Mouse (Mus musculus) cerebellum, postnatal 4 days (tissue): Measurements from ENCODE around the gene Polr2c.
"Not testable (repeated sequence)": the region's sequence is repeated elsewhere in the genome, so short reads cannot be mapped to it uniquely, and the experiment has no call there.

Source experiments
- DNase-seq, 2 experiments: peaks; one replicate each; pipeline ENCODE4 v3.0.0; 2022; ENCODE audit warnings: low spot score in 2 of 2, mixed read lengths in 1 of 2

The Polr2c gene

DNA sequence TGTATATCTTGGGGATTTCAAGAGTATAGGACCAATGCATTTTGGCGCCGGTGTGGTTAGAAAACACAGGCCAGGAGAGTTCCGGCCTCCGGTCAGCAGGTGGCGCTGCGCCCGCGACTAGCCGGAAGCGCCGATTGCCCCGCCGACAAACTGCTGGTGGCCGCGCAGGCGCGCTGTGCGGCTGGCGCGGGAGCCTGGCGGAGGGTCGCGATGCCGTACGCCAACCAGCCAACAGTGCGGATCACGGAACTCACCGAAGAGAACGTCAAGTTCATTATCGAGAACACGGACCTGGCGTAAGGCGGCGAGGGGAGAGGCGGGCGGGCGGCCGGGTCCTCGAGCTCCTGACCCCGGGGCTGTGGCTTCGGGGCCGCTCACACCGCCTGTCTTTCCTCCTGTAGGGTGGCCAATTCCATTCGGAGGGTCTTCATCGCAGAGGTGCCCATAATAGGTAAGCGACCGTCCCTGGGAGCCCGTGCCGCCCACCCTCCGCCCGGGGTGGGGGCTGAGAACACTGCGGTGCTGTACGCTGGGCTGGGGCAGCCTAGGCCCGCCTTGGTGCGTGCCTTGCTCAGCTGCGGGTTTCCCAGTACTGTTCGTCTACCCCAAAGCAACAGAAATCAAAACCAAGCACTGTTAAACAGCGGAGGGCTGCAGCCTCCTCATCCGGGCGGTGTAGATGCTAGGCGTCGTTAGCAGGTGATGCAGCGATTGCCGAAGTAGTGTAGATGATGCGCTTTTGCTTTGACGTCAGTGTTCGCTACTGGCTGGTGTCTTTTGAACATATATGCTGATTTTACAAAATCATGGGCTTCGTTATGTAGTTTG lies at the start of gene Polr2c:
TSS of gene Polr2c (plus strand) at position 105 of the 828 bp plus-strand sequence.
- peak; percentile 93 to 95 for DNase-seq

DNA sequence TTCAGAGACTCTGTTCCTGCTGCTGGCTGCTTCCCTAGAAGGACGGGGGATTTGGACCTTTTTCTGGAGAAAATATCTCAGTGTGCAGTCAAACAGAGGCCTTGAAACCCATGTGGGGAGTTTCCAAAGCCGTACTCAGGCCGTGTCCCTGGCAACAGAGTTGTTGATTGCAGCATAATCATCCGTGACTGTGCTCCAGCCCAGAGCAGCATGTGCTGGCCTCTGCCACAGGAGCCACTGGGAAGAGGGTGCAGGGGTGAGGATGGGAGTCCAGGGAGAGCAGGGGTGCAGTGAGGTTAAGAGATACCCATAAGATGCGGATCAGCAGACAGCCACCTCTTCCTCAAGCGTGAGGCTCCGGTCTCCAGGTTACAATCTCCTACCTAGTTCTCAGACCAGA lies 49.7 kb upstream of the Polr2c start:
- no peak for DNase-seq

DNA sequence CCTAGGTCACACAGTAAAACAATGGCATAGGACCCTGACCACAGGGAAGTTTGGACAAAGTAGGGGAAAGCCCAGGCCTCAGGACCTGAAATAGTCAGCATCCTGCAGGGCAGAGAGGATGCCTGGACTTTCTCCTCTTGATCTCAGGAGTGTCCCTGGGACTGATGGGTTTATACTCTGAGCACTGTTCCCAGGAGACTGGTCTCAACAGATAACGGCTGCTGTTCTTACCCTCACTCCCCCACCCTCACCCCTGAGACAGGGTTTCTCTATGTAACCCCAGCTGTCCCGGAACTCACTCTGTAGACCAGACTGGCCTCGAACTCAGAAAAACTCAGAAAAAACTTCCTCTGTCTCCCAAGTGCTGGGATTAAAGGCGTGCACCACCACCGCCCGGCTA lies 48.9 kb upstream of the Polr2c start:
- DNase-seq = no peak

DNA sequence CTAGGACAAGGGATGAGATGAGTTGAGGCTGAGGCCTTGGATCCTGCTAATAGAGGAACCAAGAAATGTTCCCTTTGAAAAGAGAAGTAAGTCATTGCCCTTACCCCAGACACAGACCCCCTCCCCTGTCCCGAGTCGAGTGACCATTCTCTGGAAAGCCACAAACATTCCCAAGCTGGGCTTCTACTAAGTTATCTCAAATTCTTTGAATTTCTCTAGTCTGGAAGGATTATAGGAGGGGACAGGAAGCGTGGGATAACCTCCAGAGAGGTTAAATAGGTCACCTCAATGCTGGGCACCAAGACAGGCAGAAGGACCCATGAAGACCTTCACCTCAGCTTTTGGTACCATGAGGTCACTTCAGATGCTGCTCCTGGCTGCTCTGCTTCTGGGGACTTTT lies 47.1 kb upstream of the Polr2c start, which contains the start of gene Ccl17:
TSS of gene Ccl17 (plus strand) at position 301 of the 400 bp plus-strand sequence.
- DNase-seq = no peak

DNA sequence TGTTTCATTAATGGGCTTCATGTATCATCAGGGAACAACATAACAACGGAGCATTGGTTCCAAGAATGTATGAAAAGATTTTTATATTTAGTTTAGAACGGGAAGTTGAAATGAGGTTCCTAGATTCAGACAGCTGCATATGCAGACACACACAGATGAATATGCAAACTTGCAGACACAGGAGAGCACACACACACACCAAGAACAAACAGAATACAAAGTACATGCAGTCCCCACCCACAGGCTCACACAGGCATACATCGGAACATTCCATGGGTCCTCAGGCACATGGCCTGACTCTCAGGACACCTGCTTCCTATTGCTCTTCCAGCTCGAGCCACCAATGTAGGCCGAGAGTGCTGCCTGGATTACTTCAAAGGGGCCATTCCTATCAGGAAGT lies 46.4 kb upstream of the Polr2c start:
- DNase-seq = no peak

DNA sequence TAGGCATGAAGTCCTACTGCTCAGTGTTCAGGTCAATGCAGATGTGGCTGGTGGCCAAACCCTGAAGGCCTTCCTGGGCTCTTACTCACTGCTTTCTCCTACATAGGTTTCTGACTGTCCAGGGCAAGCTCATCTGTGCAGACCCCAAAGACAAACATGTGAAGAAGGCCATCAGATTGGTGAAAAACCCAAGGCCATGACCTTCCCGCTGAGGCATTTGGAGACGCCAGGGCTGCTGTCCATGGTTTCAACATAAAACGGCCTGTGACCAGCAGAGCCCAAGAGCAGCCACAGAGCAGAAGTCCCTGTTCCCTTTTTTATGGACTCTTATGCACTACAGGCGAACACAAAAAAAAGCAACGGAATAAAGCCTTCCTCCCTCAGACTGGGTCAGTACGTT lies 45.6 kb upstream of the Polr2c start:
- DNase-seq = no peak

DNA sequence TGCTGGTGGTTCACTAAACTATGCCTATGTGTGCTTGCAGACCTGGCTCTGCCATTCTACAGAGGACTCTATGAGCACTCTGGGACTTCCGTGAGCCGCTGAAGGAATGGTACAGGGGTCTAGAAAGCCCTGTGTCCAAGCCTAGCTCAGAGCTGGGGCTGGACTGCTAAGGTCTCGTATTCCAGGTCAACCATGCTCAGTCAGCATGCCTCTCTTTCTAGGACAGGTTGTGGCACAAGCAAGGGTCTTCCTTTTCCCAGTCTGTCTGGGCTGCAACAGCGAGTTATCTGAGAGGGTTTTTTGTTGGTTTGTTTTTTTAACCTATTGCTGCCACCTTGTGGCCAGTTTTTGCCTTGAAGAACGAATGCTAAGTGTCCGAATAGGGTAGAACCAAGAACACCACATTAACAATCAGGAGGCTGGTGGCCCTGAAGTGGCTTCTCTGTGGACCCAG lies 44.6 kb upstream of the Polr2c start:
- DNase-seq = peak; percentile 83 to 87

DNA sequence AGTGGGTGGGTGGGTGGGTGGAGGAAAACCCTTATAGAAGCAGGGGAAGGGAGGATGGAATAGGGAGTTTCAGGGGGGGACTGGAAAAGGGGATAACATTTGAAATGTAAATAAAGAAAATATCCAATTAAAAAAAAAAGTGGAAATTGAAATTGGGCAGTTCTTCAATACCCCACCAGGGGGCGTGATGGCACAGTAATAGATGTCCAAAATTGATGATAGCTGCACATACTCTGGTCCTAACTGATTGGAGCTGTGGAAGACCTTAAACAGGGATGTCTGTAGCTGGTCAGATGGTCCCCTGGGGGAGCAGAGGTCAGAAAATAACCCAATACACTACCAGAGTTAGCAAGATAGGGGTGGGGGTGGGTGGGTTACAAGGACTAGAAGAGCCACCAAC lies 42.7 kb upstream of the Polr2c start:
- peak in 1 of 2 experiments; percentile 26 for DNase-seq

DNA sequence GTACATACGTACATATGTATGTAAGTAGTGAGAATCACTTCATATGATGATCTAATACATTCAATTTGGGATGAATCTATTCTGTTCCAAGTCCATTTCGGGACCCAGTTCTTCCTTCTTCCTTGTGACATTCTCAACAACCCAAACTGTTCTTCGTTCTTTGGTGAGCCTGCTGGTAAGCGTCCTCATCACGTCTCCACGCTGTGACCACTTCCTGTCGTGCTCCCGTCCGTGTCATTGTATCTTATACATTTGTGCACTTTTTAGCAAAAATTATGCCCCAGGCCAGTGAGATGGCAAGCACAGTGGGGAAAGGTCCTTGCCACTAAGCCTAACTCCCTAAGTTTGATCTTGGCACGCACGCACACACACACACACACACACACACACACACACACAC lies 39.3 kb upstream of the Polr2c start:
- DNase-seq = no peak

DNA sequence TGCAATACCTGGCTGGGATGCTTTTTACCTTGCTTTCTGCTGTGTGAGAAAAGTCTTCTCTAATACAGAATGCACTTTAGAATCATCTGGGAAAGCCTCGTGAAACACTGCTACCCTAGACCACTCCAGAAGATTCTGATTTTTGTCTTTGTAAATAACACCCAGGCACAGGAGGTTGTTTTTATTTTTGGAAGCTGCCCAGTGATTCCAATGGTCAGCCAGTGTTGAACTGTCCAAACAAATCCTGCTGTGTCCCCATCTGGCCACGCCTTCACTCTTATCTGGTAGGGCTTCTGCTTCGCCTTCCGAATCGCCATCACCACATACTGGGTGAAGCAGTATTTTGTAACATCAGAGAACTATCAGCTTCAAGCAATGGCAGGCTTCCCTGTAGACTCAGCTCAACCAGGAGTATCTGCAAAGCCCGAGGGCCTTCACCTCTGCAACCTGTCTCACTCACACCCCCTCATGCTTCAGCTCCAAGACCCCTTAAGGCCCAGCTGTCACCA lies 37.5 kb upstream of the Polr2c start:
- DNase-seq = no peak

DNA sequence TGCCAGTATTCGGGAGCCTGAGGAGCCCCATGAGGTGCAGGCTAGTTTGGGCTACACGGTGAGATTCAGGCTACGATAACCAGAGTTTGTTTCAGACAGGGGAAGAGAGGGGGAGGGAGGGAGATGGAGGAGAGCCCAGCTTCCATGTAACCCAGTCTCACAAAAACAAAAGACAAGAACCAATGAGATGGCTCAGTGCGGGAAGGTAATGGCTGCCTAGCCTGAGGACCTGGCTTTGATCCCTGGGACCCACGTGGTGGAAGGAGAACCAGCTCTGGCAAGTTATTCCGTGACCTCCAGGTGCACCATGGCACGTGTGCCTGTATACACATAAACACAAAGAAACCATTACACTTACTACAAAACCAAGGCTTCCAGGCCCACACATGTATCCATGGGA lies 36.7 kb upstream of the Polr2c start:
- no peak for DNase-seq

DNA sequence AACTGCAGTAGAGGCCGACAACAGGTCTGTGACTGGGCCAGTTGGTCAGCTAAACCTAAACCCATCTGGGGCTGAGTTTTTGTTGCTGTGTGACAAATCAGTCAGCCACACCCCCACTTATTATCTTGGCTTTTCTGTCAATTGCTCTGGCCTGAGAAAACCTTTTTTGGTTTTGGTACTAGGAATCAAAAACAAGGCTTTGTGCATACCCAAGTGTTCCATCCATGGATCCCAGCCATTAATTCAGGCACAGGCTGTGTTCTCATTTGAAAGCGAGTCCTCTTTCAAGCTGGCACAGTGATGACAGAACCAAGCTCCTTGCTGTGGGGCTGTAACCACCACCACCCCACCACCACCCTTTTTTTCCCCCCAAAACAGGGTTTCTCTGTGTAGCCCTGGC lies 35.9 kb upstream of the Polr2c start:
- no peak for DNase-seq

DNA sequence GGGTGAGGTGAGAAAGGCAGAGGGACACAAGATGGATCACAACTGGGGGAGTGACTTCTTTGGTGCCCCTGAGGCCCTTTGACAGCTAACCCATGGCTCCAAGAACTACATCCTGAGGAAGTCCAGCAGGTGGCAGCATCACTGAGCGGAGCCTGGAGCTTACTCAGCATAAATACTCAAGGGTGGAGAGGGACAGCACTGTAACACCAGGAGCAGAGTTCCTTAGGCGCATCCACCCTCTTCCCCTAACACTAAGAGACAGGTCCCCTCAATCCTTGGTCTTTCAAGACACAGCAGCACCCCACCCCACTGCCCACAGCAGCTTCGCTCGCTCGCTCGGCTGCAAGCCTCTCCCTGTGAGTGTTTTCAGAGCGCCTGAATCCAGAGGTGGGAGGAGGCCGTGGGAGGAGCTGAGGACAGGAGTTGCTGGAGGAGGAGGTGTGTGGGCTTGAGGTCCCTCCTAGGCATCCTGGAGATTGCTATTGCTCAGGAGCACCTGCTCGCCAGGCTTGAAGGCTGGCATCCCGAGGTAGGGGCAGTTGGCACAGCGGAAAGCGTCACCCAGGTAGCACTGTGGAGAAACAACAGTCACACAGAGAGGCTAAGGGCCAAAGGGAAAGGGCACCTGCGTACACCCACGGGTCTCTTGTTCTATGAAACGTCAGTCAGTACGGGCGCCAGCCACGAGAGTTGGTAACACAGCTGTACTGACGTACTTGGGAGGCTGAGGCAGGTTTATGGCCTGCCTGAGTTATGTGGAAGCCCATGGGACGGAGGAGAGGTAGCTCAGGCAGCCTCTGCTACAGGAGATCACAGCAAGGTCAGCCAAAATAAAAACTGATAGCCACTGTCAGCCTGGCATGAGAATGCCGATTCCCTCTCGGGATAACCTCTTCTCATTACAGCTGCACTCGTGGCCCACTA lies 34.4 kb upstream of the Polr2c start:
- DNase-seq = peak in 1 of 2 experiments; percentile 46

DNA sequence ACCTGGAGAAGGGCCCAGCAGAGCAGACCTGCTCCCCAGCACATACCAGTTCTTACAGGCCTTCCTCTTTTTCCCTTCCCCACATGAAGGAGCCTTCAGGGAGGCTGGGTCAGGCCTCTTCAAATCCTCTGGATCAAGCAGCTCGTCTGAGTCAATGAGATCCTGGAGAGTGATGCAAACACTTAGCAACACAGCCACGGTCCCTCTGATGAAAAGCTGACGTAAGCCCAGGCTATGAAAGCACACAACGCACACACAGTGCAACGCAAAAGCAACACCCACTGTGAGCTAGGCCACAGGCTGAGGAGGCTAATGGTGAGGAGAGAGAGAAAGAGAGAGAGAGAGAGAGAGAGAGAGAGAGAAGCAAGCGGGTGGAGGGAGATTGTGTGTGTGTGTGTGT lies 32.1 kb upstream of the Polr2c start:
- no peak for DNase-seq

DNA sequence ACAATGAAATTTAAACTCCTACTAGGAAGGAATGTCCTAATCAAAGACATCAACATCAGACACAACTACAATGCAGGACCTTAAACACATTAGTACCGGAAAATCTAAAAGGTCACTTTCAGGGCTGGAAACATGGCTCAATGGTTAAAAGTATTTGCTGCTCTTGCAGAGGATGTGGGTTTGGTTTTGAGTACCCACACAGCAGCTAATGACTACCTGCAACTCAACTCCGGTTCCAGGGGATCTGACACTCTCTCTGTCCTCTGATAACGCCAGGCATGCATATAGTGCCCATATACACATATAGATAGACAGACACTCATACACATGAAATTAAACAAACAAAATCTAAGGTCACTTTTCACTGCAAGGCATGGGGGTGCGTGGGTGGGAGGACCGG lies 31.0 kb upstream of the Polr2c start:
- DNase-seq = no peak

DNA sequence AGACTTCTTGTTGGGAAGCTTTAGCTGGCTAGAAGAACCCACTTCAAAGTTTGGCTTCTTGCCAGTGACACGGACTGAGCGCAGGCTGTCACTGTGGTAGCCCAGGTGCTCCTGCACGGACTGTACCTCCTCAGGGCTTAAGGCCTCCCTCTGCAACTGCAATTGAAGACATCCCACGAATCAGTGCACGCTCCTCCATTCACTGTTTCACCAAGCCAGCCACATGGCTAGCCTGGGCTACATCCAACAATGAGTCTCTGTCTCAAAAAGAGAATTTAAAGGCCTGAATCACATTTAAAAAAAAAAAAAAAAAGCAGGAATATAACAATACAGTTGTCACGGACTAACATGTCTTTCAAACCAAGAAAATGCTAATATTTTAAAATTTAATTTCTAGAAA lies 29.0 kb upstream of the Polr2c start:
- DNase-seq = no peak

DNA sequence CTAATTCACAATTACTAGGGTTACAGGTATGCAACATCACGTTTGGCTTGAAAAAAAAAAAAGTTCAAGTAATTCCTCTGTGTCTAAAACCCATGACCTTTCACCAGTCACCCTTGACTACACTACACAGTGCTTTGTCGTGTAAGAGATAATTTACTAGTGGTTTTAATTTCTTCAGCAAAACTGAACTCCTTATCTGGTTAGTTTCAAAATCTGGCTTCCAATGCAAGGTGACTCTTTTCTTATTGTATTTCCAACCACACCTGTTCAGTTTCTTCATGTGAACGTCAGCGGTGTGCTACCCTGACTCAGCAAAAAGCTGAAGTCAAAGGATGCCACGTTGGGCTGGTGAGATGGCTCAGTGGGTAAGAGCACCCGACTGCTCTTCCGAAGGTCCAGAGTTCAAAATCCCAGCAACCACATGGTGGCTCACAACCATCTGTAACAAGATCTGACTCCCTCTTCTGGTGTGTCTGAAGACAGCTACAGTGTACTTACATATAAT lies 23.3 kb upstream of the Polr2c start:
- DNase-seq = not testable (repeated sequence)

DNA sequence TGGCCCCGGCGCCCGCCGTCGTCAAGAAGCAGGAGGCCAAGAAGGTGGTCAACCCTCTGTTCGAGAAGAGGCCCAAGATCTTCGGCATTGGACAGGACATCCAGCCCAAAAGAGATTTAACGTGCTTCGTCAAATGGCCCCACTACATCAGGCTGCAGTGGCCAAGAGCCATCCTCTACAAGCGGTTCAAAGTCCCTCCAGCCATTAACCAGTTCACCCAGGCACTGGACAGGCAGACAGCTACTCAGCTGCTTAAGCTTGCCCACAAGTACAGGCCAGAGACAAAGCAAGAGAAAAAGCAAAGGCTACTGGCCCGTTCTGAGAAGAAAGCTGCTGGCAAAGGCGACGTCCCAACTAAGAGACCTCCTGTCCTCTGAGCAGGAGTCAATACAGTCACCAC lies 21.5 kb upstream of the Polr2c start:
- DNase-seq = not testable (repeated sequence)

DNA sequence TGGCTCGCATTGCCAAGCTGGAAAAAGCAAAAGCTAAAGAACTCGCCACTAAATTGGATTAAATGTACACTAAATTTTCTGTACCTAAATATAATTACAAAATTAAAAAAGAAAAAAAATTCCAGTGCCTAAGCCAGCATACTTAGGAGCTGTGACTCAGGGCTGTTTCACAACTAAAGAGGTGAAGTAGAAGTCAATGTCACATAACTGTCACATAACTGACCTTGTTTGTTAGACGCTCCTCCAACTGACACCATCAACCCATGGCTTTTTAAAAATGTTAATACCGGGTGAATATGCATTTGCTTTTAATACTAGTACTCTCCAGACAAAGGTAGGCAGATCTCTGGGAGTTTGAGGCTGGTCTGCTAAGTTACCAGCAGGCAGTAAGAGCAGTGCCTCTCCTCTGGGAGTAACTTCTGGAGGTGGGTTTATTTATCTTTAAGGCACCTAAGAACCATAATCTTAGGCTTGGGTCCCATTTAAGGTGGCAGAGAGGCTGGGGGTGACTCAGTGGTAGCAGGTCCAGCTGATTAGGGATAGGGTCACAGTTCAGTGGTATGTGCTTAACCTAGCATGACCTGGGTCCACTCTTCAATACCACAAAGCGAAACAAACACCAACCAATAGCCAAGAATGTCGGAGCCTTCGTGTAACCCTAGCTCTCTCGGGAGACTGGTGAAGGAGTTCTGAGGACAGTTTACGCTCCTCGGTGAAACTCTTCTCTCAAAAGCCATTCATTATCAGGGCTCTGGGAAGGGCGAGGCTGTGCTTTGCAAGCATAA lies 20.6 kb upstream of the Polr2c start:
- no peak for DNase-seq

DNA sequence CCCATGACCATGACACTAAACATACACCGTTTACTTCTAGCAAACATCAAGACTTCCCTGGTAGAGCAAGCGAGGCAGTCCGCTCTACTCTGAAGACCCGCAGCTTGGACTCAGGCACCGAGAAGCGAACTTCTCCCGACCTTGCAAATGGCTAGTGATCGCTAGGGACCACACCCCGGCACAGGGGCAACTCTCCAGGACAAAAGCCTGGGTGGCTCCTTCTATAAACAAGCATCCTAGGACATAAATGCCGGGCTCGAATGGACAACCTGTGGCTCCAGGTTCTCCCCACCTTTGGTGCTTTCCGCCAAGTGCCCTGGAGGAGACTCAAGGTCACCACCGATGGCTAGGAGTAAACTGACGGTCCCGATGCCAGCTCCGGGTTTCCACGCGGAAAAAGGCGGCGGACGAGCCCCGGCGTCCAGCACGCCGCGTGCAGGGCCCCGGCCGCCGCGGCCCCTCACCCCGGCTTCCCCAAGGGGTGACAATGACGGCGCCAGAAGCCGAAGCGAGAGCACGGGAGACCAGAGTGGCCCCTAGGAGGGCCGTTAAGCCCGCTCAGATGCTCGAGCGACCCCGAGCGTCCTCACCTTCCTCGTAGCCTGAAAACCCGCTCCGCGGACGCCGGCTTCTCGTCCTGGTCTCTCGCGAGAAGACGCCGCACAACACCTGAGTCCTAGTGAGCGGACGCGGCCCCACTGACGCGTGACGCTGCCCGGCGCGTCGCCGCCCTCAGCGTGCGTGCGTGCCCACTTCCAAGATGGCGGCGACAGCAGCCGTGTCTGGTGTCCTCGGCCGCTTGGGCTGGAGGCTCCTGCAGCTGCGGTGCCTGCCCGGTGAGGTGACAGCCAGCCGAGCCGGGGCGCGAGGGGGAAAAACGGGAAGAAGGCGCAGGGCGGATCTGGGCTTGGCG lies 19.3 kb upstream of the Polr2c start, which contains the start of the genes Coq9 and Ciapin1:
TSS of gene Coq9 (plus strand) at position 660 of the 913 bp plus-strand sequence.
TSS of gene Ciapin1 (minus strand) at position 697 of the 913 bp plus-strand sequence.
- DNase-seq = peak; percentile 85 to 95
